In the genomic region with DNA sequence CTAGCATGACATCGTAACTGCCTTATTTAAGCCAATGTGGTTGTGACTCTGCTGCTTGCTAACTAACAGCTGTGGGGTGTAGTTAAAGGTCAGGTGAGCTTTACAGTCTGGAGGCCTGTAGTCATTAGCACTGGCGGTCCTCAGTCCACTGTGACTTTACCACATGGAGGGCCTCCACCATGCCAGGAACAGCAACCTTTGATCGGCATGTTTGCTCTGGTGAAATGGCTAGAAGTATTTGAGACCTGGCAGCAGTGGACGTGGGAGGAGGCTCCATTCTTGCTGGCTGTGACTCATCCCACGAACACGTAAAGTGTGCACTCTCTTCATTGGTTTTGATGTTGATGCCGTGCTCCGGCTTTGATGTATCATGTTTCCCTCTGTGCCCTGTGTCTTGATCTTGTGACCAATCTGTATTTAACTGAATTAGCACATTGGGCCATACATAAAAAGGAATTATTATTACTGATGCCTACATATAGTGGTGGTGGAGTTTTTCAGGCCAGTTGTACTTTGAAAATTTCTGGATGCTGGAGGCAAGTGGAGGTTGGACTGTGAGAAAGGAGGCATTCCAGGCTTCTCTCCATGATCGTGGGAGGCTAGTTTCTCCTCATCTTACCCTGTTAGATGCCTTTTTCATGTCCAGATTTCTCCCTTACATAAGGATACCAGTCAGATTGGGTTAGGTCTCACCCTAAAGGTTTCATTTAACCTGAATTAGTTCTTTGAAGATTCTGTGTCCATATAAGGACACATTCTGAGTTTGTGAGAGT, we compare ENCODE assay signal across 12 mouse cellular contexts. TPM values are rescaled to one million over a fixed set of nuclear protein-coding genes. Genes with fewer than 3 reads are reported as not detected.
DNase-seq lines count a peak whose midpoint lies in the region; ATAC-seq and TF ChIP-seq lines count a peak whose summit lies in the region.
"Had no signal": no experiment of that assay in that cellular context is flagged by ENCODE, and none has a peak within 500 bp of the region (broad histone marks: within the 10 kb centered on the region; RNA-seq: fewer than 3 reads in every experiment).

No protein-coding gene starts in this region.

- DNase-seq in left cerebral cortex, adult 2 months (ENCODE audit: extremely low spot score in 1 of 2, low spot score in 2 of 2): peak in 1 of 2 experiments; percentile 33
- no peak for DNase-seq in left cerebral cortex, postnatal 10 days (ENCODE audit: extremely low spot score in 1 of 2, low spot score in 2 of 2)
- DNase-seq in MN1 (ENCODE audit: low spot score): peak; percentile 32
- peak; percentile 52 to 56 for DNase-seq in adrenal gland, postnatal 36 days
- DNase-seq in lung, postnatal 0 days (ENCODE audit: low spot score): peak; percentile 57
- no peak for DNase-seq in thymus, postnatal 10 days (ENCODE audit: low spot score in 2 of 2)
- no peak for DNase-seq in layer of hippocampus, adult 9-11 months
- DNase-seq: cerebellum, adult 9-10 months had no signal

- peak; percentile 59 for TF ChIP-seq EP300 in lung, postnatal 0 days (IDR thresholded peaks at IDR 0.05)

- no peaks in the 10 kb centered on the region for H3K9me3 ChIP-seq in lung, postnatal 0 days (ENCODE audit: low read length)
- H3K9me3 ChIP-seq: forebrain, embryonic 10.5 days; heart, embryonic 10.5 days; limb, embryonic 12.5 days had no signal

- 65% methylated on average over 9 of the region's 9 CpGs for WGBS in lung, postnatal 0 days

- intact Hi-C loops in left cerebral cortex, adult 2 months (cut with DNase I): loop anchor here (1.0 to 2.0 kb wide), 2 partner anchors 23 to 83 kb away; no protein-coding TSS in a partner anchor
- intact Hi-C loops in left cerebral cortex, postnatal 10 days (cut with DNase I): loop anchor here (5.0 kb wide), 1 partner anchor 128 kb away; no protein-coding TSS in a partner anchor

- peaks cover 2% of the 10 kb centered on the region; the same call in 1 of the 2 replicates for H3K4me1 ChIP-seq in lung, postnatal 0 days (ENCODE audit: insufficient read depth, low read depth, low read length)

- H3K9ac ChIP-seq in lung, postnatal 0 days (replicated peaks; ENCODE audit: low read depth): no peak overlapping the region
- H3K9ac ChIP-seq: limb, embryonic 12.5 days had no signal

- no peak for TF ChIP-seq CTCF in left cerebral cortex, adult 2 months (IDR thresholded peaks at IDR 0.05)
- no peak for TF ChIP-seq CTCF in lung, postnatal 0 days (IDR thresholded peaks at IDR 0.05)

- no peak overlapping the region for H3K4me3 ChIP-seq in left cerebral cortex, adult 2 months
- no peak overlapping the region for H3K4me3 ChIP-seq in lung, postnatal 0 days (ENCODE audit: low read depth, low read length)
- H3K4me3 ChIP-seq: forebrain, embryonic 10.5 days; heart, embryonic 10.5 days; limb, embryonic 12.5 days had no signal

- no peak overlapping the region for H3K4me2 ChIP-seq in lung, postnatal 0 days (replicated peaks; ENCODE audit: low read depth, low read length)
- H3K4me2 ChIP-seq: limb, embryonic 12.5 days had no signal

- no peaks in the 10 kb centered on the region for H3K36me3 ChIP-seq in lung, postnatal 0 days (ENCODE audit: insufficient read depth, low read length)
- H3K36me3 ChIP-seq: forebrain, embryonic 10.5 days; limb, embryonic 12.5 days had no signal

- peak overlapping the region; percentile 67 for H3K27ac ChIP-seq in left cerebral cortex, adult 2 months
- no peak overlapping the region for H3K27ac ChIP-seq in lung, postnatal 0 days (ENCODE audit: low read length)
- H3K27ac ChIP-seq: forebrain, embryonic 10.5 days; limb, embryonic 12.5 days had no signal

- ATAC-seq in lung, postnatal 0 days: peak; percentile 81

- no peaks in the 10 kb centered on the region for H3K27me3 ChIP-seq in lung, postnatal 0 days (replicated peaks; ENCODE audit: insufficient read depth, low read length)
- H3K27me3 ChIP-seq: limb, embryonic 12.5 days had no signal

RNA-seq across cellular contexts. Expression of a gene that starts 5.9 kb away (rescaled TPM):
- not detected for total RNA-seq in left cerebral cortex, adult 2 months (2021)
- not detected for total RNA-seq in left cerebral cortex, postnatal 10 days (2021)
- total RNA-seq in adrenal gland, postnatal 36 days (2021): not detected
- polyA plus RNA-seq in lung, postnatal 0 days (2015; fragmentation: Nextera tagmentation; extraction: Ambion mirVana): 0.13 and 0.17 TPM in 2 replicates
- polyA plus RNA-seq: spleen, adult 2 months had no signal

Comparison
In these comparisons a context has a peak if more than half of its experiments do, and no peak if none do; other contexts are left out.
1. DNase-seq: peak in MN1 (single experiment), adrenal gland, postnatal 36 days (2 of 2) and lung, postnatal 0 days (single experiment); none in left cerebral cortex, postnatal 10 days (0 of 2), thymus, postnatal 10 days (0 of 2) and layer of hippocampus, adult 9-11 months (single experiment).